In the genomic region with DNA sequence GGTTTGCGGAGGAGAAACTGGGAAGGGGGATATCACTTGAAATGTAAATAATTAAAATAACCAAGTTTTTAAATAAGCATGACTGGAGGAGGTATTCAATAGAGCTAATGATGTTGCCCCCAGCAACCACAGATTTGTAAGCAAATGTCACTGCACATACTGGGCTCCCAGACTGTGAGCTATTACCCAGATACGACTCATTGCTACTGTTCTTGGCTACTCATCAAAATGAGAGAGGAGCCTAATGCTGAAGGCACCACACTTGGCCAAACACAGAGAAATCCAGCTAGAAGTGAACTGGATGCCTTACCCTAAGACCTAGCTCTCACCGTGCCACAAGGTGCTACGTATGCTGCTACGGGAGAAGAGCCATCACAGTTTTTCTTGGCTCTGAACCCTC, we compare ENCODE assay signal across 19 mouse cellular contexts.
"Had no signal": no experiment of that assay in that cellular context is flagged by ENCODE, and none has a peak within 500 bp of the region (broad histone marks: within the 10 kb centered on the region; RNA-seq: fewer than 3 reads in every experiment).

No protein-coding gene starts in this region.

- DNase-seq: kidney, adult 2 months; kidney, postnatal 25 days; left cerebral cortex, postnatal 4 days; liver, postnatal 0 days; lung, embryonic 14.5 days; midbrain, embryonic 14.5 days; right cerebral cortex, adult 18-20 months; right cerebral cortex, postnatal 14 days; right cerebral cortex, postnatal 4 days; thymus, postnatal 25 days had no signal

- H3K4me3 ChIP-seq: limb, embryonic 12.5 days; limb, embryonic 15.5 days; megakaryocyte, embryonic 14.5 days; midbrain, embryonic 10.5 days; neural tube, embryonic 12.5 days; neural tube, embryonic 15.5 days had no signal

- H3K4me1 ChIP-seq: limb, embryonic 12.5 days; limb, embryonic 15.5 days; megakaryocyte, embryonic 14.5 days; midbrain, embryonic 10.5 days; neural tube, embryonic 12.5 days; neural tube, embryonic 15.5 days had no signal

- H3K36me3 ChIP-seq: limb, embryonic 12.5 days; limb, embryonic 15.5 days; midbrain, embryonic 10.5 days; neural tube, embryonic 12.5 days; neural tube, embryonic 15.5 days had no signal

- H3K27ac ChIP-seq: kidney, postnatal 0 days; limb, embryonic 12.5 days; limb, embryonic 15.5 days; liver, embryonic 14.5 days; midbrain, embryonic 10.5 days; neural tube, embryonic 12.5 days; neural tube, embryonic 15.5 days; stomach, postnatal 0 days had no signal

- H3K27me3 ChIP-seq: limb, embryonic 12.5 days; limb, embryonic 15.5 days; neural tube, embryonic 12.5 days; neural tube, embryonic 15.5 days had no signal
